Mouse (Mus musculus): ENCODE measurements around the gene Thbs1. TPM values are rescaled to one million over a fixed set of nuclear protein-coding genes. Genes with fewer than 3 reads are reported as not detected.
"Not testable (repeated sequence)": the region's sequence is repeated elsewhere in the genome, so short reads cannot be mapped to it uniquely, and the experiment has no call there.

The Thbs1 gene
- polyA plus RNA-seq, 1 experiment from 2014 or later = 1.8 TPM

DNA sequence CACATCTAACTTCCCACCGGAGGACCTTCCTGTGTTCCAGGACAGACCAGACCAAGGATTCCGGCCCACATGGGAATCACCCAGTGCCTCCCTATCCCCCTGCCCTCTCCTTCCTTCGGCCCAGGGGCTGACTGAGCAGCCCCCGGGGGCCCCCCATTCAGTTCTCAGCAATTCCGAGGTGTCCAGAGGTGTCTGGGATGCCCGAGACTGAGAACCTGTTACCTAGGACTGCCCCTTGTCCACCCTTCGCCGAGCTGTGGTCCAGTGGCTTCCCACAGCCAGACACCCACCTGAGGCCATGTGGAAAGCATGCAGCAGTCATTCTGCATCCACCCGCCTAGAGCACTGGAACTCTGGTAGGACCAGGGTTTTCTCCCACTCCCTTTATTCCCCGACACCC lies 30.0 kb downstream of the Thbs1 start:
- DNase-seq (ENCODE audit: low spot score) = no peak

DNA sequence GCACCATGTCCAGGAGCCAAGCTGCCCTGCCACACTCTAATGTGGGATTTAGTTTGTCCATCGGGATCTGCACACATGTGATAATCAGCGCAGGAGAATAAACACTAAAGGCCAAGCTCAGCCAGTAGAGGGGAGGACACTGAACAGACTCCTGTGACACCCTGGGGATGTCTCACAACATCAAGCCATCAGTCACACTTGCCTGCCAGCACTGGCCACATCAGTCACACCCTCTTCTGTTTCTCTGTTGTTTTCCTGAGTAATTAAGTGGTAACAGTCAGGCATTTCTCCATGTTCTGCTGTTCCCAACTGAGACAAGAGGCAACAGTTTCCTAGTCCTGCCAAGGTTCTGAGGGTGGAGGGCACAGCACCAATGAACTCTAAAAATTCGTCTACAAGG lies 36.1 kb downstream of the Thbs1 start:
- not testable (repeated sequence) for DNase-seq (ENCODE audit: low spot score)

DNA sequence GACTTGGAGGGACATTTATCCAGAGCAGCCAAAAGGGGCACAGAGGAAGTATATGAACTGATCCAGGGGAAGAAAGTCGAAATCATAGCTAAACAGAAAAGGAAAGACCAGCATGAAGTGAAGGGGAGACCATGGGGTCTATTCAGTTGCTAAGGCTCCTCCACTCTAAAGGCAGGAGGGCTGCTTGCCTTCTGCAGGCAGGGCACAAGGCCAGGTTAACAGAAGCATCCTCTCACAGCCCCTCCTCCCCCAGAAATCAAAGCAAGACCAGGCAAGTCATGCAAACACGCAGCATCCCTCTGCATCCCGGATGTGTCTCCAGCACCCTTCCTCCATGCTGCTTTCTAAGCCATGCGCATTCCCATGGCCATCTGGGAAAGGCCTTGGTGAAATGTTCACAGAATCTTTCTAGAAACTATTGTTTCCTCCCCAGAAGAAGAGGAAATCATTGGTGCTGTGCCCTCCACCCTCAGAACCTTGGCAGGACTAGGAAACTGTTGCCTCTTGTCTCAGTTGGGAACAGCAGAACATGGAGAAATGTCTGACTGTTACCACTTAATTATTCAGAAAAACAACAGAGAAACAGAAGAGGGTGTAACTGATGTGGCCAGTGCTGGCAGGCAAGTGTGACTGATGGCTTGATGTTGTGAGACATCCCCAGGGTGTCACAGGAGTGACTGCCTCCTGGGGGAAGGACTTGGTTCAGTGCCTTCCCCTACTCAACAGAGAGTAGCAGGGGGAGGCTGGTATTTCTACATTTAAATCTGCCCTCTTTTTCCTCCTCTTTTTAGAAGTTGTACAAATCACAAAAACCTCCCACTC lies 36.9 kb downstream of the Thbs1 start:
- no peak for DNase-seq (ENCODE audit: low spot score)

DNA sequence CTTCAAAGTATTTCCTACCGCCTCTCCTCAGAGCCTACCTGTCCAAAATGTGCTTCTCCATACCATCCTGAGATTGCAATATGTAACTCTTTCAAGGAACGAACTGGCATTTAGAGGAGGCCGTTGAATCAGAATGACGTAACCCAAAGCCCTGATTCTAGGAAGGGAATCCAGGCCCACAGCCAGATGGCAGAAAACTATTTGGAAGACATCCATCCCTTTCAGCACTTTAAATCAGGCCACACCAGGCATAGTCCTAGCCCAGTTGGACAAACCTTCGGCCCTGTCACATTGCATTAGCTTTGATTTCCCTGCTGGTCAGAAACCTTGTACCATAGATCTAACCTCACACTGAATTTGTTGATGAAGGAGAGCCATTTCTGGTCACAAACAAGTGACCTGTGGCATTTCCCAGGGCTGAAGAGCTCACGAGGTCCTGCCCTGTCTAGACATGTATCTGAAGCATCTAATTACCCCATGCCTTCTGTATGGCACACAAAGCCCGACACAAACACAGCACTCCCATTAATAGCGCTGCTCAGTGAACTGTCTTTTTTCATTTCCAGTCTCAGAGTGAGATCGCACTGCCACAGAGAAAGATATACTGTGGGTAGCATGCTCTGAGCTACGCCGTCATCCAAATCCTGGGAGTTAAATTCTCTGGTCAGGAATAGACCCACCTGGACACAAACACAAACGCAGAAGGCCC lies 38.3 kb downstream of the Thbs1 start:
- no peak for DNase-seq (ENCODE audit: low spot score)

DNA sequence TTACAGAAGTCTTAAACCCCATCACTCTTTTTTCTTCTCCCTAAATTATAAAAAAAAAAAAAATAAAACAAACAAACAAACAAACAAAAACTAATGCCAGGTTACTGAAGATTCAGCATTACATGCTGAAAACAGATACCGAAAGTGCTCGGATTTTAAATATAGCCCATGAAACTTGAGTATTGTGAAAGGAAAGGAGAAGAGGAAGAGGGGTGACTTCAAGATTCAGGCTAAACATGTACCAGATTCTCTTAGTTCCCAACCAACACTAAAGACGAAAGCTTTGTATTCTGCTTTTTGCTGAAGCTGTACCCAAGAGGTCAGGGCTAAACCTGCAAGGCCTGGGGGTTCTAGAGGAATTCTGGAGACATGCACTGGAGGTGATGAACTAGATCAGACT lies 46.4 kb downstream of the Thbs1 start:
- DNase-seq (ENCODE audit: low spot score) = no peak

DNA sequence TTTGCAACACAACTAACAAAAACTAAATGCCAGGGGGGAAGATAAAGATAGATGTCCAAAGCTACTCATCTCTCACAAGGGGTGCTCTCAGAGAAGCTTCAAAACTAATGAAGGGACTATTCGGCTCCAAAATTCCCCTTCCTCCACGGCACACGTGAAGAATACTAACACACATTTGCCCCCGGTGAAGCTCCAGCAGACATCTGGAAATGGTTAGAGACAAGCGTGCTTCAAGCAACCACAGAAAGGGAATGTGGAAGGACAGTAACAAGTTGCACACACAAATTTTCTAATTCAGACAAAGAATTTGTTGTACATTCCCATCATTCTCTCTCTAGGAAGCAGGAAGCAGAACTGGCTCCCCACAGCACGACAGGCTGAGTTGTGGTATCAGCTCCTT lies 47.5 kb downstream of the Thbs1 start:
- no peak for DNase-seq (ENCODE audit: low spot score)

DNA sequence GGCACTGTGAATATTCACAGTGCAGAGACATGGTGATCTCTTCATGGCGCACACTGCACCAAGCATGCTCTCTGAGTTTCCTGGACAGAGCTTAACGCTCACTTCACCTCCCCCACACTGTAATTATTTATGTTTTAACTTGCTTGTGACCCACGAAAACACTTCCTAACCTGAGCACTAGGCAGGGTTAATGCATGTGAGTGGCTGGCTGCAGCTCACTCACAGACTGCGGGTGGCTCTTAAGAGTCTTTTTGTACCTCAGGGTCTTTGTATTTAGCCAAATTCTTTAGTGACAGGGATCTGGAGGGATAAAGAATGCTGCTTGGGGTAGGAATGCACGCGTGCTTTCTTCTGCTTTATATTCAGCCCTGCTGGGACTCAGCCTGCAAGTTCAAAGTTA lies 48.9 kb downstream of the Thbs1 start:
- DNase-seq (ENCODE audit: low spot score) = no peak

DNA sequence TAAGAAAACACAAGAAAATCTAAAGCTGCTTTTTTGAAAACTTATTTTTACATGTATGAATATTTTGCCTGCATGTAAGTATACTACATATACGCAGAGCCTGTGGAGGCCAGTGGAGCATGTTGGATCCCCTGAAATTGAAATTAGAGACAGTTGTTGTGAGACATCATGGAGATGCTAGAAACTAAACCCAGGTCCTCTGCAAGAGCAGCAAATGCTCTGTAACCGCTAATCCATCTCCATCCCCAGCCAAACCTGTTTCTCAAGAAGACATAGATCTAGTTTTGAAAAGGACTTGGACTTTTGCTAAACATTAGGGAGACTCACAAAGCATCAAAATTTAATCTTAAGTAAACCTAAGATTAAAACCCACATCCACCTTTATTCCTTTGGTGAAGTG lies 49.3 kb downstream of the Thbs1 start:
- DNase-seq (ENCODE audit: low spot score) = no peak

DNA sequence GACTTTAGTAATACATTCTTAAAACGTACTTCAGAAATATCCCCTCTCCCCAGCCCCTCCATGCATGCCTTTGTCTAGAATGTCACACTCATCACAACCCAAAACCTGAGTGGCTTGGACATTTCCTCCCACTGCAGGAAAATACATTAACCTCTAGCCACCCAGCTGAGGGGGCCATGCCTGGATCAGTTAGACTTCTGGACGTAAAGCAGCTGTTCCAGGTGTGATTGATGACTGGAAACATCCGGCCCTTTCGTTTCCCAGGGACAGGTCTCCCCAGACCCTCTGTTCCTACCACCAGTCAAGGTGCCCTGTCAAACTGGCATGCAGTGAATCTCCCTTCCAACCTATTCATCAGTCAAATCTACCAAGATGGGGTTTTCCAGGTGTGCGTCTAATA lies 50.8 kb downstream of the Thbs1 start:
- DNase-seq (ENCODE audit: low spot score) = no peak

DNA sequence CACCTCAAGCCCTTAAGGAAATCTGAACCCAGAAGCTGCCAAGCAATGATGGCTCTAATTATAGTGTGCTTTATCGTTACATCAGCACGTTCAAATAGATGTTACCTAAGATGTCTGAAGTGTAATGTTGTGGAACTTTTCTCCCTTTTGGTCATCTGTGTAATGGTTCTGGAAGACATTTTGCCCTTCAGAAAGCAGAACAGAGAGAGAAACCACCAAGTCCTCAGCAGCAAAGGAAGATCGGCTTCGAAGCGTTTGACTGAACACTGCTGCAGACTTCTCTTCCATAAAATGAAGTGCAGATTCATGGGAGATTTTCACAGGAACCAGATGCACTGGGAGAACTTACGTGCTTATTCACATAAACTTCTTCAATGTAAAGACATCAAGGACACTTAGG lies 52.5 kb downstream of the Thbs1 start:
- DNase-seq (ENCODE audit: low spot score) = no peak

DNA sequence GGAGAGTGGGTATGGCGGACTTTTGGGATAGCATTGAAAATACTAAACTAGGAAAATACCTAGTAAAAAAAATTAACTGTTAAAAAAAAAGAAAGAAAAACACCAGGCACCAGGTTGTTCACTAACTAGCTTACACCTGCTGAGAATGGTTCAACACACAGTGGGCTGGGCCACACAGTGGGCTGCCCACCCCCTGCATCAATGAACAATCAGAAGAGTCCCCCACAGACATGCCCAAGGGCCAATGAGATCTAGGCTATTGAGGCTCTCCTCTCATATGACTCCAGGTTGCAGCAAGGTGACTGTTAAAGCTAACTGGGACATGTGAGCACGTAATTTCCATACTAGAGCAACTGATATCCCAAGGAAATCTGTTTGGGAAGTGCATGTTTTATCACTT lies 54.0 kb downstream of the Thbs1 start:
- no peak for DNase-seq (ENCODE audit: low spot score)

DNA sequence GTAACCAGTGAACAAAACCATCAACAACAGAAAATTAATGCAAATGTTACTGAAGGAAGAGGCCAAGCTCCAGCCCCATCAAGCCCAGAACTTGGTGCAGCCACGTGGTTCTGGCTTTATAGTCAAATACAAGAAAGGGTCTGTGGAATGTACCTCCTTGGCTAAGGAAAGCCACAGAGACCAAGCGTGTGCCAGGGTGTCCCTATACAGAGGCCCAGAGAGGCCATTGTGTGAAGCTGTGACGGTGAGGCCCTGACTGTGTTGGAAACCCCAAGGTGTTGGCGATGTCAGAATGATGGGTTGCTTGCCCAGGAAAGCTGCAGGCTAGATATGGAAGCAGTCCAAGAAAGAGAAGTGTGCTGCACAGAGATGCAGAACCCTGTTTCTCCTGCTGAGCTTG lies 56.1 kb downstream of the Thbs1 start:
- DNase-seq (ENCODE audit: low spot score) = no peak

DNA sequence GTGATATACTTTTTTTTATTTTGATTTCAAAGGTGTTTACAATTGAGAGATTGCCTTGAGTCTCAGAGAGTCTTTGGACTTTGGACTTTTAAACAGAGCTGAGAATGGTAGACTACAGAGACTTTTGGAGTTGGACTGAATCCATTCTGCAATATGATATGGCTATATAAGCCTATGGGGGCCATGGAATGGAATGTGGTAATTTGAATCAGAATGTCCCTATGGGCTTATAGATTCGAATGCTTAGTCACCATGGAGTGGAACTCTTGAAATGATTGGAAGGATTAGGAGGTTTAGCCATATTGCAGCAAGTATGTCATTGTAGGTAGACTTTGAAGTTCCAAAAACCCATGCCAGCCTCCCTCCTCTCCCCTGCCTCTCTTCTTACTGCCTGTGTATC lies 56.5 kb downstream of the Thbs1 start:
- DNase-seq (ENCODE audit: low spot score) = no peak

DNA sequence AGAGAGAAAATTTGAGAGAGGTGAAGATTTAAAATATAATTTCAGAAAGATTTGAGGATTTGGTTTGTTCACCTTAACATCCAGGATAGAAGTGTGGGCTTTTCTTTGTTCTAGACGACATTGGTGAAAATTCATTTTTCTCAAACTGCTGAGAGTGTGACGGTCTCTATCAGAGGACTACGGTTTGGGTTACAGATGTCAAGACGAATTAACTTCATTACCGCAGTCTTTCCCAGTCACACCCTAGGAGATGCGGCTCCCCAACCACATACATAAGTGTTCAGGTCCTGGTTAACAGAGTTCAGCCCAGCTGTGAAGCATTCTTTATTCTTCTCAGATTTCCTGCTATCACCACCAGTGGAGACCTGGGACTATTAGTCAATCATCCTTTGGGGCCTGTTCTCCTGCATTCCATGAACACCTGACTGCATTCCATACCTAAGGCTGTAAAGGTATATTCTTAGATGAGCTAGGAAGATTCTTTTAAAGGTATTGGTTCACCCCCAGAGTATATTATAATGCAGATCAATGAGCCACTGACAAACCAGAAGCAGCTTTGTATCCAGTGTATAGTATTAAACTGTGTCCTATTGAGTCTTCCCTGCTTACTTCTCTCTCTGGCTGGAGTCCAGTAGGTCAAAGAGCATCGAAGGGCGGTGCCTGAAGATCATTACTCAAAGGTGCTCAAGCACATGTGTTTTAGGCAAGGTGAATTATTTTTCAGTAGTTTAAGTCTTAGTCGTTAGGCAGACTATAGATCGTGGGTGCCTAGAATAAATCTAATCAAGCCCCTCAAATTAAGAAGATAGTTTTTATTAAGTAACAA lies 63.1 kb downstream of the Thbs1 start:
- DNase-seq (ENCODE audit: low spot score) = no peak

Other genes with a start within 250 kb of the Thbs1 start
- 0.93 and 1.4 TPM in 2 replicates for gene Fsip1, start 145.1 kb downstream of the Thbs1 start, polyA plus RNA-seq (2015; fragmentation: Nextera tagmentation; extraction: Ambion mirVana)